Mouse (Mus musculus): ENCODE results near the gene Nfix. TPM values are rescaled to one million over a fixed set of nuclear protein-coding genes. Genes with fewer than 3 reads are reported as not detected.

The Nfix gene
- polyA plus RNA-seq, 1 experiment from 2014 or later: 61.4 TPM

DNA sequence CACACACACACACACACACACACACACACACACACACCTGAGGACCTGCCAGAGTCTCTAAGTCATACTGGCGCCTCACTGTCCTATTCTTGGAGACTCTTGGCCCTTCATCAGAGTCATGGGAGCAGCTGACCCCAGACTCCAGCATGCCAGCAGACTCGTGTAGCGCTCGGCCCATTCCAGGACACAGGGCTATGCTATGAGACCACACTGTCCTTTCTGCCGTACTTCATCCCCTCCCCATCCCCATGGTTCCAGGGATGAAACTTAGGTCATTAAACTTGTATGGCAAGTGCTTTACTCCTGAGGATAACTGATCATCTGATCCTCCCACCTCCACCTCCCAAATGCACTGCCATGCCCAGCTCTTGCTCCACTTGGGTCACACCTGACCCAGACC, 81.7 kb downstream of the Nfix start:
- Histone ChIP-seq H3K27ac (replicated peaks) (no peak overlapping the region), H3K36me3 (peaks cover 54% of the 10 kb centered on the region), H3K4me1 (peaks cover 79% of the 10 kb centered on the region), H3K4me2 (replicated peaks) (no peak overlapping the region), H3K4me3 (replicated peaks) (no peak overlapping the region), H3K9ac (no peak overlapping the region), H3K27me3 (peaks cover 6% of the 10 kb centered on the region), H3K9me3 (replicated peaks) (no peaks in the 10 kb centered on the region)
- WGBS: 88% methylated on average over 5 of the region's 5 CpGs
- no peak for ATAC-seq (ENCODE audit: insufficient number of reproducible peaks, low FRiP score, low TSS enrichment, low read depth)

DNA sequence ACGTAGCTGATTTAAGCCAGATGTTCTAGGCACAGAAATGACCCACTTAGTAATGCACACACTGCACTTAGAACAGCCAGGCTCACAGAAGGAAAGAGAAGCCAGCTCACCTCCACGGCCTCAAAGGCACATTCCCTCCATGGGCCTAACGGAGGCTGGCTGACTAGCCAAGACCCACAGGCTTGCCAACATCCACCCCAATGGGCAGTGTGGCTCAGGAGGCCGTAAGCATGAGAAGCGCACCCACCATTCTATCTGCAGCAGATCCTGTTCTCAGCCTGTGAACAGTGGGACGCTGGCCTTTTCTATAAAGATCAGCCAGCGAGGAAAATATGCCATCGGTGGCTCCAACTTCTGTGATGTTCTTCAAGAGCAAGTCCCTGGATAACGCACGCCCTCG, 83.4 kb downstream of the Nfix start:
- Histone ChIP-seq H3K4me3 (replicated peaks) (no peak overlapping the region), H3K9ac (no peak overlapping the region), H3K36me3 (peaks cover 56% of the 10 kb centered on the region), H3K27ac (replicated peaks) (peak overlapping the region; percentile 70), H3K4me2 (replicated peaks) (no peak overlapping the region), H3K4me1 (peaks cover 78% of the 10 kb centered on the region), H3K27me3 (peaks cover 6% of the 10 kb centered on the region), H3K9me3 (replicated peaks) (no peaks in the 10 kb centered on the region)
- ATAC-seq (ENCODE audit: insufficient number of reproducible peaks, low FRiP score, low TSS enrichment, low read depth): no peak
- WGBS: 73% methylated on average over 11 of the region's 11 CpGs

DNA sequence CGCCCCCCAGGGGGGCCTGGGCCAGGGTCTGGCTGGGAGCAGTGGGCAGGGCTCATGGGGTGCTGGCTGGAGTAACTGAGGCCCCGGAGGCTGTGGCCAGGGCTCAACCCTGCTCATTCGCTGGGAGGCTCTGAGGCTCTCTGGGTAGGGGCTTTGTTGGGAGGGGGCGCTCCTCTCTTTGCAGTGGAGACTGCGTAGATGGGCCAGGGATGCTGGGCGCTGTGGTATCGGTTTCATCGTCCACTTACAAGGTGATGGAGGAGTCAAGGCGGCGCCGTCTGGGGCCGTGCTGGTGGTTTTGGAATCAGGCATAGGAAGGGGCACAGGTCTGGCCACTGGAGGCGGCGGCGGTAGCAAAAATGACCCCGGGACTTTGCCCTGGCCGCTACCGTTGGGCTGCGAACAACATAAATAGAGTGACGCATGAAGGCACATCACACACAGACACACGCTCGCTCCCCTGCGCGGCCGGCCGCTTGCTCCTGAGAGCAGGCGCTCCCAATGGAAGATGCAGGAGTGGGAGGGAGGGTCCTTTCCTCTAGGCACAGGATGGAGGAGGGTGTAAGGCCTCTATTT, 84.2 kb downstream of the Nfix start:
- H3K36me3 ChIP-seq: peaks cover 48% of the 10 kb centered on the region
- no peak overlapping the region for H3K9ac ChIP-seq
- 30% methylated on average over 27 of the region's 27 CpGs for WGBS

DNA sequence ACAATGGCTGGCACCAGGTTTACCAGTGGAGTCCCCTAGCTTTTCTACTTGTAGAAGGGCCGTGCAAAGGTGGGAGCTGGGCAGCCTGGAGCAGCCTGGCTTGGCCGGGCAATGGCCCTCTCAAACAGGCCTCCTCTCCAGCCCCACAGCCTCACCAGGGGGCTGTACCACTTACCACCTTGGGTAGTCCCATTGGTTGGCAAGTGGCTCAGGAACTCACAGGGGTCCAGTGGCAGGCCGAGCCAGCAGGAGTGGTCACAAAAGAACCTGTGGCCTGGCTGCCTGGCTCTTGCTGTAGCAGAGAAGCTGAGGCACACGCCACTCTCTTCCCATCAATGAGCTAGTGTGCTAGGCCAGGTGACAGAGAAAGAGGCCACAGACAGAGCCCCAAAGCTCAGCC, 86.0 kb downstream of the Nfix start:
- no peak for ATAC-seq (ENCODE audit: insufficient number of reproducible peaks, low FRiP score, low TSS enrichment, low read depth)
- Histone ChIP-seq H3K9ac (no peak overlapping the region), H3K4me3 (replicated peaks) (no peak overlapping the region), H3K27me3 (peaks cover 6% of the 10 kb centered on the region), H3K4me1 (peaks cover 81% of the 10 kb centered on the region), H3K9me3 (replicated peaks) (no peaks in the 10 kb centered on the region), H3K27ac (replicated peaks) (peak overlapping the region; percentile 95), H3K36me3 (peaks cover 30% of the 10 kb centered on the region; the same call in 1 of the 2 replicates), H3K4me2 (replicated peaks) (no peak overlapping the region)
- WGBS: 75% methylated on average over 4 of the region's 4 CpGs

More for the DNA sequence above, 84.2 kb downstream of the Nfix start:
- Histone ChIP-seq H3K9me3 (replicated peaks) (no peaks in the 10 kb centered on the region), H3K27me3 (peaks cover 6% of the 10 kb centered on the region), H3K4me1 (peaks cover 79% of the 10 kb centered on the region), H3K27ac (replicated peaks) (peak overlapping the region; percentile 74), H3K4me3 (replicated peaks) (no peak overlapping the region), H3K4me2 (replicated peaks) (no peak overlapping the region)
- ATAC-seq (ENCODE audit: insufficient number of reproducible peaks, low FRiP score, low TSS enrichment, low read depth): no peak

DNA sequence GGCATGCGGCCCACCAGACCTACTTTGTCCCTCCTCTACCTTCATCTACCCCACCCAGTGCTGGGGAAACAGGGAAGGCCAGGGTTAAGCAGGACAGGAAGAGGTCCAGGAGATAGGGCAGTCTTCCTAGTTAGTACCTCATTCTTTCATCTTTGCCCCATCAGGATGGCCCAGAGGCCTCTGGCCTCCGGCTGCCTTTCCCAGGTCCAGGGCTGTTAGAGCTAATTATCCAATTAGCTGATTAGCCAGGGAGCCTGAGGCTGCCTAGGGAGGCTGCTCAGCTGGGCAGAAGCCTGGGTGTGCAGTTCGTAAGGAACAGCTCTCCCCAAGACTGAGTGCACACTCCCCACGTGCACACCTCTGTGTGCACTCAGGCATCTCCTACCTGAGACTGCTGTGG, 86.8 kb downstream of the Nfix start:
- 42% methylated on average over 4 of the region's 4 CpGs for WGBS
- Histone ChIP-seq H3K27ac (replicated peaks) (peak overlapping the region; percentile 95), H3K9me3 (replicated peaks) (no peaks in the 10 kb centered on the region), H3K4me2 (replicated peaks) (no peak overlapping the region), H3K4me1 (peaks cover 79% of the 10 kb centered on the region), H3K27me3 (peaks cover 9% of the 10 kb centered on the region), H3K9ac (0 out of 2 replicates have a peak overlapping the region, but pooled peaks have one; percentile 12), H3K36me3 (peaks cover 26% of the 10 kb centered on the region; the same call in 1 of the 2 replicates), H3K4me3 (replicated peaks) (no peak overlapping the region)
- ATAC-seq (ENCODE audit: insufficient number of reproducible peaks, low FRiP score, low TSS enrichment, low read depth): no peak

DNA sequence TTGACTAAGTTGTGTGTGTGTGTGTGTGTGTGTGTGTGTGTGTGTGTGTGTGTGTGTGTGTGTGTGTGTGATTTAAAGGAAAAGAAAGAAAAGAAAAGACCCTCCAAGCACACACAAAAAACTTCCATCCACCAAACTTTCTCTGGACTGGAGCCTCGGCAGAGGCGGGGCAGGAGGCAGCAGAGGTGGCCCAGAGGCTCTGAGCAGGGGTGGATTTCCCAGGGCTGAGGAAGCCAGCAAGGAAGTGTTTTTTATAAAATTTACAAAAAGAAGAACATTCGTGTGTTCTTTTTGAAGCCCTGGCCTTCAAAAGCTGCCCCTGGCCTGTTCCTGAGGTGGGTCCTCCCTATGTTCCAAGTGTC, 87.4 kb downstream of the Nfix start:
- ATAC-seq (ENCODE audit: insufficient number of reproducible peaks, low FRiP score, low TSS enrichment, low read depth): peak; percentile 66
- H3K27me3 ChIP-seq: peaks cover 15% of the 10 kb centered on the region

DNA sequence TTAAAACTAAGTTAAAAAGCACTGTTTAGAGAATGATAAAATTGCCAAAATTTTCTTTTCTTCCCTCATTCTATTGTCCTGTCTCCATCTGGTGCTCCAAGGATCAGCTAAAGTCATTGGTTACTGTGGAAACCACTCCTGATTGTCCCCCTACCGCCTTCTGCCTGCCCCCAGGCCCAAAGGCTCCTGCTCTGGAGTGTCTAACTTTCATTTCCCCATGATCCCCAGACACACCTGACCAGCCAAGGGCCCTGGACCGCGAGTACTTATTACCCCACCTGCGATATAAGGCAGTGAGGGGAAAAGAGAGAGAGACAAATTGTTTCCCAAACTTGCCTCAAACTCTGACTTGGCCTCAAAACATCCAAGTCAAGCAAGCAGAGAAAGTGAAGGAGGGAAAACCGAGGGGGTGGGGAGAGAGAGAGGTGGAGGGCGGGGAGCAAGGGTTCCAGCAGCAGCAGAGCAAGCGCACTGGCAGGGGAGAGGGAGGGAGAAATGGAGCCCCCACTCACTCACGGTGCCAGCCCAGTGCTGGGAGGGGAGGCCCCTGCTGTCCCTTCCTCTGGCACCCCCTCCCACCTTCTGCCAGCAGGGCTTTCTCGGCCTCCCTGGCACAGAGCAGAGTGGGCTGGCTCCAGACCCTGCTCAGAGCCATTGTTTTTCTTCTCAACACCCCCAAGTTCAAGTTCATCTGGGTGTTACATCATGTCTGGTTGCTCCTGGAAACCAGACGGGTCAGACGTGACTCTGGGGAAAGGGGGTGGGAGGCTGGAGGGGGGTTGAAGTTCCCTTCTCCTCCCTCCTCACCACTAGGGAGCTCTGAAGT, 88.0 kb downstream of the Nfix start:
- WGBS: 11% methylated on average over 11 of the region's 11 CpGs
- peaks cover 26% of the 10 kb centered on the region for H3K36me3 ChIP-seq
- H3K4me1 ChIP-seq: peaks cover 85% of the 10 kb centered on the region
- H3K9me3 ChIP-seq (replicated peaks): no peaks in the 10 kb centered on the region
- H3K27ac ChIP-seq (replicated peaks): peak overlapping the region; percentile 95
- peak; percentile 90 for ATAC-seq (ENCODE audit: insufficient number of reproducible peaks, low FRiP score, low TSS enrichment, low read depth)
- peaks cover 20% of the 10 kb centered on the region for H3K27me3 ChIP-seq
- no peak overlapping the region for H3K9ac ChIP-seq
- no peak overlapping the region for H3K4me3 ChIP-seq (replicated peaks)
- H3K4me2 ChIP-seq (replicated peaks): peak overlapping the region; percentile 15; the same call in 1 of the 2 replicates

More for the DNA sequence above, 87.4 kb downstream of the Nfix start:
- Histone ChIP-seq H3K4me1 (peaks cover 84% of the 10 kb centered on the region), H3K4me2 (replicated peaks) (no peak overlapping the region; the same call in 1 of the 2 replicates), H3K4me3 (replicated peaks) (no peak overlapping the region), H3K9ac (0 out of 2 replicates have a peak overlapping the region, but pooled peaks have one; percentile 4), H3K36me3 (peaks cover 28% of the 10 kb centered on the region), H3K27ac (replicated peaks) (peak overlapping the region; percentile 95), H3K9me3 (replicated peaks) (no peaks in the 10 kb centered on the region)
- WGBS: 4% methylated on average over 3 of the region's 3 CpGs

DNA sequence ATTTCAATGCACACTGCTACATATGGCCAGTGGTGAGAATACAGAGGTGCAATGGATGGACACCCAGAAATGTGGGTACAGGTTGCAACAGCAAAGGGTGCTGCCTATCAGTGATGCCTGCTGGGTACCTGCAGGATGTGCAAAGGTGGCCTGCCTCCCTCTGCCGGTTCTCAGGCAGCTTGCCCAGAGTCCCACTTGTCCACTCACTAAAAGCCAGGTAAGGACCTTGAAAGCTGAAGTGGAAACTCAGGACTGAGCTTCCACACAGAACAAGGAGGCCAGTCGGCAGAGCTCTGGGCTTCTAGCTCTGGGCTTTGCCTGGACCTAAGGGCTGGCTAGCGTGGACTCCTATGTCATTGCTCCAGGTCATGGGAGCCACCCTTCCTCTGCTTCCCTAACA, 88.8 kb downstream of the Nfix start:
- peaks cover 86% of the 10 kb centered on the region for H3K4me1 ChIP-seq
- peaks cover 23% of the 10 kb centered on the region for H3K27me3 ChIP-seq
- no peak overlapping the region for H3K4me2 ChIP-seq (replicated peaks)
- WGBS: 49% methylated on average over 3 of the region's 3 CpGs
- peak overlapping the region; percentile 95 for H3K27ac ChIP-seq (replicated peaks)
- ATAC-seq (ENCODE audit: insufficient number of reproducible peaks, low FRiP score, low TSS enrichment, low read depth): no peak
- no peak overlapping the region for H3K4me3 ChIP-seq (replicated peaks)
- H3K9ac ChIP-seq: no peak overlapping the region
- no peaks in the 10 kb centered on the region for H3K9me3 ChIP-seq (replicated peaks)
- peaks cover 20% of the 10 kb centered on the region for H3K36me3 ChIP-seq

DNA sequence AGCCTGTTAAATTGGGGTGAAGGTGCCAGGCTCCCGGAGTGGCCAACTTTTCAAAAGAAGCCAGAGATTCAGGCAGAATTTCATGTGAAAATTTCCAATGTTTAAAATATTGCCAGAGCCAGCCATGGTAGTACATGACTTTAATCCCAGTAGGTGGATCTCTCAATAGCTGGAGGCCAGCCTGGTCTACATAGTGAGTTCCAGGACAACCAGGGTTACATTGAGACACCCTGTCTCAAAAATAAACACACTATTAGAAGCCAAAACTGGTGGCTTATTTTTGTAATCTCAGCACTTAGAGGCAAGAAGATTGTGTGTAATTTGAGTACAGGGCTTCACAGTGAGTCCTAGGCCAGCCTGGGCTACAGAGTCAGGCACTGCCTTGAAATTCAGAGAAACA, 90.2 kb downstream of the Nfix start:
- peaks cover 20% of the 10 kb centered on the region for H3K36me3 ChIP-seq
- no peaks in the 10 kb centered on the region for H3K9me3 ChIP-seq (replicated peaks)
- no peak overlapping the region for H3K4me3 ChIP-seq (replicated peaks)
- peaks cover 29% of the 10 kb centered on the region for H3K27me3 ChIP-seq
- H3K4me1 ChIP-seq: peaks cover 86% of the 10 kb centered on the region
- H3K4me2 ChIP-seq (replicated peaks): no peak overlapping the region
- ATAC-seq (ENCODE audit: insufficient number of reproducible peaks, low FRiP score, low TSS enrichment, low read depth): no peak
- no peak overlapping the region for H3K9ac ChIP-seq
- WGBS: 77% methylated on average over 1 of the region's 1 CpGs
- peak overlapping the region; percentile 23; the same call in 1 of the 2 replicates for H3K27ac ChIP-seq (replicated peaks)

DNA sequence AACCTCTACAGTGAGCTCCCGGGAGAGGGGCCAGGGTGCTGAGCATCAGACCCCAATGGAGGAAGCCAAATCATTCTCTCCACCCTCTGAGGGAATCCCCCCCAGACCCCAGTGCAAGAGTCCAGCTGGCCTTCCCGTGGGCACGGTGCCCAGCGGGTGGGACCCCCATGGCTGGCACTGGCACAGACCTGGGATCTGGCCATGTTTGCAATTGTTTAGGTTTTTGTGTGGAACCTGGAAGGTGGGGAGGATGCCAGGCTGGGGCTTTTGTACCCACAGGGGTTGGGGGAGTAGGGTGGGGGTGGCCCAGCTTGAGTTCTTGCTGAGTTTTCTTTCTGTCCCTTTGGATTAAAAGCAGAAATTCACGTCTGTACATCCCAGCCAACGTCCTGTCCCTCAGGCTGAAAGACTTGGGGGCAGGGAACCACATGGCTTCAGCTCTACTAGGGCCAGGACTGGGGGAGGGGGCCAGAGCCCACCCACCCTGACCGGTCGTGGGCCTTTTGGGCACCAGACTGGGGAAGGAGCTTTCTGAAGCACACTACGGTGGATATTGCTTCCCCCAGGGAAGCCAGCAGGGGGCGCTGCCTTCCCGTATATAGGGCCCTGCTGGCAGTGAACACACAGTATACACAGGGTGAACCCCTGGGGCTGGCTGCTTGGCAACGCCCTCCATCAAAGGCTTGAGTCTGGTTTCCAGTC, 91.2 kb downstream of the Nfix start:
- Histone ChIP-seq H3K4me1 (peaks cover 85% of the 10 kb centered on the region), H3K36me3 (peaks cover 25% of the 10 kb centered on the region), H3K9me3 (replicated peaks) (no peaks in the 10 kb centered on the region), H3K4me2 (replicated peaks) (no peak overlapping the region), H3K4me3 (replicated peaks) (no peak overlapping the region), H3K27me3 (peaks cover 38% of the 10 kb centered on the region), H3K27ac (replicated peaks) (peak overlapping the region; percentile 39; the same call in 1 of the 2 replicates), H3K9ac (no peak overlapping the region)
- peak; percentile 34 for ATAC-seq (ENCODE audit: insufficient number of reproducible peaks, low FRiP score, low TSS enrichment, low read depth)
- WGBS: 17% methylated on average over 12 of the region's 12 CpGs

DNA sequence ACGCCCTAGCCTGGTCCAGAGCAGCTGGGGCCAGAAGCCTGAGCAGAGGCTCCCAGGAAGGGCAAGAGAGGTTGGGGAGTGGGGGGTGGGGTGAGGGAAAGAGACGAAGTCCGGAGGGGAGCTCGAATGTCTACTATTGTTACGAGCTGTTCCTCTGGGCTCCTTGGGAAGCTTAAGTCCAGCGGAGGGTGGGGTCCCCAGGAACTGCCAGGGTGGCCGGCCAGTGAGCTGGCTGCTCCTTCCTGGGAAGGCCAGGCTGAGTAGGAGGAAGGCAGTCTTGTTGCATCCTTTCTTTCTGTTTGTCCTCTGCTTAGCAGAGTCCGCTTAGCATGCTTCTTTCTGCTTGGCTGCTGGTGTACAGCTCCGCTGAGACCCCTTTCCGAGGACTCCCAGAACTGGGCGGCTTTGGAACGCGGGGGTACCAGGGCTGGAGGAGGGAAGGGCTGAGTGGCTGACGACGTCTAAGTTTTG, 92.0 kb downstream of the Nfix start:
- peak overlapping the region; percentile 21; the same call in 1 of the 2 replicates for H3K4me3 ChIP-seq (replicated peaks)
- H3K27ac ChIP-seq (replicated peaks): peak overlapping the region; percentile 60
- H3K9ac ChIP-seq: no peak overlapping the region
- peaks cover 84% of the 10 kb centered on the region for H3K4me1 ChIP-seq
- H3K27me3 ChIP-seq: peaks cover 46% of the 10 kb centered on the region
- 39% methylated on average over 15 of the region's 15 CpGs for WGBS
- H3K9me3 ChIP-seq (replicated peaks): no peaks in the 10 kb centered on the region
- H3K36me3 ChIP-seq: peaks cover 22% of the 10 kb centered on the region
- ATAC-seq (ENCODE audit: insufficient number of reproducible peaks, low FRiP score, low TSS enrichment, low read depth): no peak
- H3K4me2 ChIP-seq (replicated peaks): peak overlapping the region; percentile 29; the same call in 1 of the 2 replicates
